Mouse (Mus musculus) limb, embryonic 11.5 days (tissue): ENCODE results near the gene Cdk6. TPM values are rescaled to one million over a fixed set of nuclear protein-coding genes. Genes with fewer than 3 reads are reported as not detected.

Experiments used
- ATAC-seq: fragments of 200-750 bp; cut with Nextera tagmentation; 2 replicates; pipeline ENCODE4 v1.8.0; 2017; ENCODE audit warnings: low read depth; ENCODE audit not compliant: insufficient number of reproducible peaks, low FRiP score, low TSS enrichment
- DNase-seq: peaks from one replicate; pipeline ENCODE4 v3.0.0-alpha.2; 2015; ENCODE audit warnings: low spot score
- H3K27ac ChIP-seq: fragments of 300-500 bp; sonication (generic); replicated peaks from 2 replicates; pipeline ENCODE4 v1.5.1; 2014; ENCODE audit warnings: low read depth, mild to moderate bottlenecking, low read length
- H3K27me3 ChIP-seq: fragments of 300-500 bp; sonication (generic); 2 replicates; pipeline ENCODE4 v1.6.1; 2014; ENCODE audit warnings: mild to moderate bottlenecking, low read length, mixed read lengths; ENCODE audit not compliant: control insufficient read depth, insufficient read depth
- H3K36me3 ChIP-seq: fragments of 300-500 bp; sonication (generic); 2 replicates; pipeline ENCODE4 v1.6.1; 2014; ENCODE audit warnings: mild to moderate bottlenecking, low read length, moderate library complexity, mixed read lengths; ENCODE audit not compliant: control insufficient read depth, insufficient read depth
- H3K4me1 ChIP-seq: fragments of 300-500 bp; sonication (generic); 2 replicates; pipeline ENCODE4 v1.6.1; 2014; ENCODE audit warnings: low read length, mixed read lengths; ENCODE audit not compliant: control insufficient read depth, insufficient read depth
- H3K4me2 ChIP-seq: fragments of 300-500 bp; sonication (generic); 2 replicates; pipeline ENCODE4 v1.6.1; 2014; ENCODE audit warnings: low read depth, mild to moderate bottlenecking, moderate library complexity; ENCODE audit not compliant: severe bottlenecking
- H3K4me3 ChIP-seq: fragments of 300-500 bp; sonication (generic); 2 replicates; pipeline ENCODE4 v1.5.1; 2014; ENCODE audit warnings: low read depth, low read length
- H3K9ac ChIP-seq: fragments of 300-500 bp; sonication (generic); 2 replicates; pipeline ENCODE4 v1.6.1; 2014; ENCODE audit warnings: mild to moderate bottlenecking, low read length
- H3K9me3 ChIP-seq: fragments of 300-500 bp; sonication (generic); 2 replicates; pipeline ENCODE4 v1.6.1; 2016; ENCODE audit warnings: low read length; ENCODE audit not compliant: control insufficient read depth
- WGBS: fragments of 180-500 bp; shearing (Covaris S2); extraction: QIAGEN DNeasy Blood & Tissue Kit; methylation state at CpG from one replicate; pipeline ENCODE4 v1.1.7; 2014; 5-methylcytosine and 5-hydroxymethylcytosine counted together
- polyA plus RNA-seq: library from polyadenylated mRNA; unstranded; fragments of >200 nt; fragmentation: Nextera tagmentation; extraction: Ambion mirVana; gene quantifications from 2 replicates; pipeline ENCODE4 v1.2.1, GENCODE M21; 2014

Cdk6 gene
- polyA plus RNA-seq, 1 experiment from 2014 or later, result 31.3 TPM

DNA sequence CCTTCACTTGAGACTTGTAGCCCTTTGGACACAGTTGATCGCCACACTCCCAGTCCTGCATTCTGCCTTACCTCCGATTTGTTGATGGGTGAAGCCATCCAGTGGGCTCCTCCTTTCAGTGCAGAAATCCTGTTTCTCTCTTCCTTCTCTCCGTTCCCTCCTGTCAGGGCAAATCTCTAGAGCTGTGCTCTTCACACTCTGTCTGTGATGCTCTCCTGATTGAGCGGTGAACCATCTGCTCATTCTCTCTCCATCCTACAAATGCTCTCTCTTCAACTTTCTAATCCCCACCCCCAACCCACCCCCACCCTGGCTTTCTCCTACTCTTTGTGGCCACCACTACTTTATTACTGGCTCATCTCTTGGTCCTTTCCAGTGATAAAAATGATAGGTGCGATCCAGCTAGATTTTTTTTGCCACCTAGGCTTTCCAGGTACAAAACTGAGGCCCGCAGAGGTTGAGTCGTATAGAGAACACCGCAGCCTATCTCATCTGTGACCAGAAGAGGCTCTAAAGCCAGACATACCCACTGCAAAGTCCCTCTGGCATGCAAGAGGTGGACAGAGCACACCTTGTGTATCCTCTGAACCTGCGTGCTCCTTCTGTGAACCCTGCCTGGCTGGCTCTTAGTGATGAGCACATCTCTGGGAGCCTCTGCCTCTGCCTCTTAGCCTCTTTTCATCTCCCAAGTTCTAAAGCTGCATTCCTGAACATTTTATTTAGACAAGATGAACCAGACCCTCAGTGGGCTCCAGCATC, 139.5 kb downstream of the Cdk6 start:
- DNase-seq, result no peak
- 92% methylated on average over 9 of the region's 9 CpGs for WGBS

DNA sequence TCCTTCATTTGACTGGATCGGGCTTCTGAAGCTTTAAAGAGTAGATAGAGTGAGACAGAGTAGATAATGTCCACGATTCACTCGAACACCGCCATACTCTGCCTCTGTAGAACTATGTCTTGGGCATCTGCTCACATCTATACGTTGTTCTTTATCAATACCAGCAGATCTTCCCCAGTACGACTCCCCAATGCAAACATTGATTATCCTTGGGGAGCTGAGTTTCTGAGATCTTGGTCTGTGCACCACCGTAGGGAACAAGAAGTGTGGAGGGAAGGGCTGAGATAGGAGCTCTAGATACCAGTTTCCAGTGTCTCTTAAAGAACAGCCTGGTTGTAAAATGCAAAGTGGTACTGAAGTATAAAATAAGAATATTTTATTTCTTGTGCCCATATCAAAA, 141.2 kb downstream of the Cdk6 start:
- no peak for DNase-seq
- no peaks in the 10 kb centered on the region; the same call in 1 of the 2 replicates for H3K36me3 ChIP-seq
- H3K4me3 ChIP-seq, result no peak overlapping the region
- no peaks in the 10 kb centered on the region for H3K4me1 ChIP-seq
- no peak overlapping the region for H3K27ac ChIP-seq
- H3K9ac ChIP-seq, result no peak overlapping the region
- H3K9me3 ChIP-seq, result no peaks in the 10 kb centered on the region
- no peak overlapping the region for H3K4me2 ChIP-seq
- no peak for ATAC-seq
- whole genome bisulfite sequencing, result 94% methylated on average over 7 of the region's 7 CpGs
- H3K27me3 ChIP-seq, result no peaks in the 10 kb centered on the region

More for the DNA sequence above, 139.5 kb downstream of the Cdk6 start:
- Histone ChIP-seq H3K4me3 (no peak overlapping the region), H3K9ac (no peak overlapping the region), H3K27ac (no peak overlapping the region), H3K27me3 (no peaks in the 10 kb centered on the region), H3K4me2 (no peak overlapping the region), H3K36me3 (no peaks in the 10 kb centered on the region; the same call in 1 of the 2 replicates), H3K4me1 (no peaks in the 10 kb centered on the region), H3K9me3 (no peaks in the 10 kb centered on the region)
- ATAC-seq, result no peak

DNA sequence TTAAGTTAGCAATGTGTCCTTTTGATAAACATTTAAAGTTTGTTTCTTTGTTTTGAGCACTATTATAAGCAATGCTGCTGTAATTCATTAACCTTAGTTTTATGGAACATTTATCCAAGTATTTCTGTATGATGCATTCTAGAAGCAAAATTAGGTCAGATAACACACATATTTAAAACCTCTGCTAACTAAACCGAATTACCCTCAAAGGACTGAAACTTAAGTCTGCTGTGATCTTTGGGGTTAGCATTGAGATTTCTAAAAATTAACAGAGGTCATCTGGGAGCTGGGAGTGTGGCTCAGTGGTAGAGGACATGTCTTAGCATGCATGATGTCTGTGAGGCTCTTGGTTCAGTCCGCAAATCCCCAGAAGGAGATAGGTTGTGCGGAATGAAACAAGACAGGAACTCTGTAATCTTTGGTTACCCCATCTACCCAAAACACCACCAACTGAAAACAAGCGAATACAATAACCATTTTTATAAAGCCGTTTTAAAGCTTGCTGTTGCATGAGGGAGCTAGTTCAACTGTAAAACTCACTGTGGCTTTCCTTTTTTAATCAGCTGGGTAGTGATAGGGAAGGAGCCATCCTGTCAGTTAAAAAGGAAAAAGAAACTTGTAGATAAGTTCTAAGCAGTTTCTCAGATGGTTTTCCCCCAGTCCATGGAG, 141.9 kb downstream of the Cdk6 start:
- Histone ChIP-seq H3K4me1 (no peaks in the 10 kb centered on the region), H3K36me3 (no peaks in the 10 kb centered on the region; the same call in 1 of the 2 replicates), H3K27me3 (no peaks in the 10 kb centered on the region), H3K27ac (no peak overlapping the region), H3K9me3 (no peaks in the 10 kb centered on the region), H3K4me2 (no peak overlapping the region), H3K9ac (no peak overlapping the region), H3K4me3 (no peak overlapping the region)
- ATAC-seq, result no peak
- WGBS, result 97% methylated on average over 5 of the region's 5 CpGs
- DNase-seq, result no peak

DNA sequence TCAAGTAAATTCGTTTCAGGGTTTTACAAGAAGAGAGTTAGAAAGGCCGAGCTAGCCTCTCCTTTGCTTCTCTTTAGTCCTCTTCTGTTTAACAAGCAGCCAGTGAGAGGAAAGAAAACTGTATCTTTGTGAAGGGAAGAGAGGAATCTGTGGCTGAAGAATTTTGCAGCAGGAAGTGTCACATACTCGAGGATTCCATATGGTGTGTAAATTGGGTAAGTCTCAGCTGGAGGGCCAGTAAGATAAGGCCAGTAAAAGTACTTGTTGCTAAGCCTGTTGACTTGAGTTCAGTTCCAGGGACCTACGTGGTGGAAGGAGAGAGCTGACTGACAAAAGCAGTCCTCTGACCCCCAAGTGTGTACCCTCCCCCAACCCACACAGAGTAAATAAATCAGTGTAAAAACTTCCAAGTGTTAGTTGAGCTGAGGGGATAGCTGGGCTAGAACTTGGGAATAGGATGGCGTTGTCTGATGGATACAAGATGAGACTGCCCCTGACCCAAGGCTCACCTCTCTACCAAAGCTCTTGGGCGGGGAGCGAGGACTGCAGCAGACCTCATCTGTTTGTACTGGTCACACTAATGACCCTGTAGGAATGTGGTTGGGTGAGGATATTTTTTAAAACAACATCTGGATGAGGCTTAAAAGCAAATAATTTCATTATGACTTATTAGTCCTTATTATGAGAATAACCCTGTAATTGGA, 145.4 kb downstream of the Cdk6 start:
- Histone ChIP-seq H3K4me1 (no peaks in the 10 kb centered on the region), H3K9ac (no peak overlapping the region), H3K4me3 (no peak overlapping the region), H3K36me3 (no peaks in the 10 kb centered on the region; the same call in 1 of the 2 replicates), H3K27ac (no peak overlapping the region), H3K9me3 (no peaks in the 10 kb centered on the region), H3K27me3 (no peaks in the 10 kb centered on the region), H3K4me2 (no peak overlapping the region)
- ATAC-seq, result no peak
- no peak for DNase-seq
- WGBS, result 28% methylated on average over 7 of the region's 7 CpGs

DNA sequence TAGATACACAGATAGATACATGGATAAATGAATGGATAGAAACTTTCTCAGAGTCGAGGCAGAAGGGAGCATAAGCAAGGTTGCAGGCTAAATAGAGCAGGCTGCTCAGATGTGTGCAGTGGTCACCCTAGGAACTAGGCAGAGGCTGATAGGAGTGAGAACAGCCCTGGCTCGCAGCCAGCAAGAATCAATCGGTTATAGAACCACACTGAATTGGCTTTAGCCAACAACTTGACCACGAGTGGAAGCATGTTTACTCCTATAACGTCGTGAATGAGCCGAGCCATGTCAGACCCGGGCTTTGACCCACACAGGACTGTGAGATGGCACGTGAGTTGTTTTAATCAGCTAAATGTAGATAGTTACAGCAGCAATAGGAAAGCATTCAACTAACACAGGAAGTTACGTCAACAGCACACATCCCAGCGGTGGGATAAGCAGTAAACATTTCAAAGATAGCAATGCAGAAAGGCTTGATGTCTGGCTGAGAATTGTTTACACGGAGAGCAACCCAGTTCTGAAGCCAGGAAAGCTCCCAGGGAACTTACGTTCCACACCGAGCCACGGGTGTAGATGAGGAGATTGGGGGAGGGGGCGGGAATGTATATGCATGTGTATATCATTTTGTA, 147.0 kb downstream of the Cdk6 start:
- 87% methylated on average over 16 of the region's 16 CpGs for WGBS
- Histone ChIP-seq H3K36me3 (no peaks in the 10 kb centered on the region; the same call in 1 of the 2 replicates), H3K27me3 (no peaks in the 10 kb centered on the region), H3K27ac (no peak overlapping the region), H3K9ac (no peak overlapping the region), H3K4me1 (no peaks in the 10 kb centered on the region), H3K4me3 (no peak overlapping the region), H3K9me3 (no peaks in the 10 kb centered on the region), H3K4me2 (no peak overlapping the region)
- DNase-seq, result no peak
- no peak for ATAC-seq

DNA sequence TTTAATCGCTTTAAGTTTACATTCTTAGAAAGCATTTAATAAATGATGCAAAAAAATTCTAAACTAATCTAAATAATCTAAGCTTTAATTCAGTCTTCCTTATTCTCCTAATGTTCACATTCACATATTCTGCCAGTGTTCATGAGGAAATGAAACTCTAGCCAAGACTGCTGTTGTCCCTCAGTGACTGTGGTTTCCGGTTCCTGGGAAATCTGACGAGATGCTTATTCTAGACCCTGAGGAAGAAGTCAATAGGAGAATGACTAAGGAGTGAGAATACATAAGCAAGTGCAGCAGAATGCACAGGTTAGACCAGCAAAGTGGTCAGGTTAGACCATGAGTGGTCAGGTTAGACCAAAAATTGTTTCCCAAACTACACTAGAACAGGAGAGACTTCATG, 149.1 kb downstream of the Cdk6 start:
- Histone ChIP-seq H3K4me2 (no peak overlapping the region), H3K36me3 (no peaks in the 10 kb centered on the region; the same call in 1 of the 2 replicates), H3K4me1 (no peaks in the 10 kb centered on the region), H3K9ac (no peak overlapping the region), H3K9me3 (no peaks in the 10 kb centered on the region), H3K4me3 (no peak overlapping the region), H3K27me3 (no peaks in the 10 kb centered on the region), H3K27ac (no peak overlapping the region)
- ATAC-seq, result no peak
- 92% methylated on average over 3 of the region's 3 CpGs for WGBS
- no peak for DNase-seq

DNA sequence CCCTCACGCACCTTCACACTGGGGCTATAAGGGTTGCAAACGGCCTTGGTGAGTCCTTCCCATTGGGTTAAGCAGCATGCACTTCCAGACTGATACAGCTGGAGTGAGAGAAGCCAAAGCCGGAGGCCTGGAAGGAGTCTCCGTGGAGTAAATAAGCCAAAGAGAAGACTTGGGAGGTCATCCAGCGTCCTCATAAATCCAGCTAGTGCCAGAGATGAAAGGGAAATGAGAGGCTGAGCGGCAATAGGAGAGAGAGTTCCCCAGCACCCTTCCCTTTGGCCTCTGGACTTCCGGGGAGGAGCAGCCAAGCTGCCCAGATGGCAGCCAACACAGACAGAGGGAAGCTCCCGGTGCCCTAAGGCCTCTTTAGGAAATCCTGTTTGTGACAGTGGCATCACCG, 149.8 kb downstream of the Cdk6 start:
- Histone ChIP-seq H3K9ac (no peak overlapping the region), H3K4me3 (no peak overlapping the region), H3K9me3 (no peaks in the 10 kb centered on the region), H3K27ac (no peak overlapping the region), H3K4me2 (no peak overlapping the region), H3K27me3 (no peaks in the 10 kb centered on the region), H3K36me3 (no peaks in the 10 kb centered on the region), H3K4me1 (no peaks in the 10 kb centered on the region)
- WGBS, result 22% methylated on average over 9 of the region's 9 CpGs
- ATAC-seq (no peak), DNase-seq (no peak)

DNA sequence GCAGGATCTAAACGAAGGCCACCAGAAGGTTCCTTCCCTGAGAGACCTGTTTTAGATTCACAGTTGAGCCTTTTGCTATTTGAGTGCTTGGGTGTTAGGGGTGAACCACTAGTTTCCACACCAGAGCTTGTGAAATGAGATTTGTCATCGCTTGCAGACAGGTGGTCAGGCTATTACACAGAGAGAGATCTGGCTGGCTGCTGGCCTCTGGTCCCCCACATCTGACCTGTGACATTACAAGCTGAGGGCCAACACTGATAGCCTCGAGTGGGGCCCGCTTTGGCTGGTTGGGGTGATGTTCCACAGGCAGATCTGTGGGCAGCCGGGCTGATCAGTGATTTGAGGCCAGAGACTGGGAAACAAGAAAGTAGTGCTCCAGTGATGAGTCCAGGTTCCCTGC, 150.6 kb downstream of the Cdk6 start:
- no peaks in the 10 kb centered on the region for H3K4me1 ChIP-seq
- DNase-seq, result no peak
- WGBS, result 44% methylated on average over 5 of the region's 5 CpGs

More for the DNA sequence above, 150.6 kb downstream of the Cdk6 start:
- Histone ChIP-seq H3K27me3 (no peaks in the 10 kb centered on the region), H3K36me3 (no peaks in the 10 kb centered on the region), H3K27ac (no peak overlapping the region), H3K9me3 (no peaks in the 10 kb centered on the region), H3K9ac (no peak overlapping the region), H3K4me3 (no peak overlapping the region), H3K4me2 (no peak overlapping the region)
- ATAC-seq, result no peak
